Mouse (Mus musculus): ENCODE measurements around the gene Tpx2. TPM values are rescaled to one million over a fixed set of nuclear protein-coding genes. Genes with fewer than 3 reads are reported as not detected.

Gene Tpx2
- polyA plus RNA-seq, 1 experiment from 2014 or later, result 128 TPM

DNA sequence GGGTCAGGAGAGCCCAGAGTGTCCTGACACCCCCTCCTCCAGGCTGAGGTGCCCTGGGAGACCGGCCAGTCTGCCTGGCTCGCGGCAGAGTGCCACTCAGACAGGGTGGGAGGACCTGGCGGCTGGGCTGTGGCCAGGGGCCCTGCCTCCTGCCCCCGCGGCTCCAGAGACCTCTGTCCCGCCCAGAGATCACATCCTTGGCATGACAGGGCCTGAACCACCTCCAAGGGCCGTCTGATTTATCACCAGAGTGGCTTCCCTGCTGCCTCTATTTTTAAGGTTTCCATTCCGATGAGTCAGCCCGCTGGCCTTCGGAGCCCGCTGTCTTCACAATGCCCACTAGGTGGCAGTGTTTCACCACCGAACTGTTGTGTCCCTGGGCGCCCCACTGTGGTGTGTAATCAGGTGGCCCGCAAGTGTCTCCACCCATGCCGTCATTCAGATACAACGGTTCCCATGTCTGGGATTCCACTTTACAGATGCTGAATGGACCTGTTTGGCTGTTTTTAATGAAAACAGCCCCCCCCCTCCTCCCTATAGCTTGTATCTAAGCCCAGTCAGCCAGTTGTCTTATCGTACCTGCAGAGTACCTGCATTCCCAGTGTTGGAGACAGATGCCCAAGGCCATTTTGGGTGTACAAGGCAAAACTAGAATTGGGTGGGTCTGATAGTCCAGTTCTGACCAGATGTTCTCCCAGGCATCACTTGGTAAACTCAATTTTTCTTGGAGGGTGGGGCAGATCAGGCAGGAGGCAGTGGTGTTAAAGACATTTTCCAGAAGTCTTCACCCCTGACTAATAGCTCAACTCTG is 66.8 kb downstream of the Tpx2 start:
- peaks cover 42% of the 10 kb centered on the region for H3K27me3 ChIP-seq (ENCODE audit: insufficient read depth, low read length)
- H3K4me2 ChIP-seq, result peak overlapping the region; percentile 36
- H3K36me3 ChIP-seq (ENCODE audit: insufficient read depth), result no peaks in the 10 kb centered on the region
- ATAC-seq (ENCODE audit: insufficient read depth), result peak; percentile 75; the same call in 1 of the 2 replicates
- TF ChIP-seq CTCF (IDR thresholded peaks at IDR 0.05; ENCODE audit: low read depth), result peak; percentile 97
- 4% methylated on average over 12 of the region's 18 CpGs for WGBS
- DNase-seq, result peak; percentile 95
- H3K4me1 ChIP-seq (ENCODE audit: insufficient read depth), result no peaks in the 10 kb centered on the region
- H3K9me3 ChIP-seq (ENCODE audit: low read depth, low read length), result no peaks in the 10 kb centered on the region
- H3K9ac ChIP-seq, result no peak overlapping the region; the same call in 1 of the 2 replicates
- no peak overlapping the region for H3K4me3 ChIP-seq (ENCODE audit: low read depth, low read length)
- H3K27ac ChIP-seq (ENCODE audit: low read depth), result no peak overlapping the region

DNA sequence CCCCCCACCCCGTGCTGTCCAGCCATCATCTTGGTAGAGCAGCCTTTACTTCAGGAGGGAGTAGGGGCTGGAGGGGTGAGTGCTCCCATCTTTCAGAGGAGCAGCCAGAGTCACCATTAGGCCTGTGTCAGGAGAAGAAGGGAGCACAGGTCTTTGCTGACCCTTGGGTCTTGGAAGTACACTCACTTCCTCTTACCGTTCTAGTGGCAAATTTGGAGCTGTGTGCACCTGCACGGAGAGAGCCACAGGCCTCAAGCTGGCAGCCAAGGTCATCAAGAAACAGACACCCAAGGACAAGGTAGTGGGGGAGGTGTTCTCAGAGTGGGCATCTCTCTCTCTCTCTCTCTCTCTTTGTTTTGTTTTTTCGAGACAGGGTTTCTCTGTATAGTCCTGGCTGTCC is 67.7 kb downstream of the Tpx2 start:
- no peak for ATAC-seq (ENCODE audit: insufficient read depth)
- Histone ChIP-seq H3K9me3 (ENCODE audit: low read depth, low read length) (no peaks in the 10 kb centered on the region), H3K36me3 (ENCODE audit: insufficient read depth) (no peaks in the 10 kb centered on the region), H3K27me3 (ENCODE audit: insufficient read depth, low read length) (peaks cover 35% of the 10 kb centered on the region), H3K27ac (ENCODE audit: low read depth) (no peak overlapping the region), H3K4me2 (no peak overlapping the region), H3K4me1 (ENCODE audit: insufficient read depth) (no peaks in the 10 kb centered on the region), H3K4me3 (ENCODE audit: low read depth, low read length) (no peak overlapping the region), H3K9ac (no peak overlapping the region)
- WGBS, result 61% methylated on average over 4 of the region's 4 CpGs
- DNase-seq, result no peak
- no peak for TF ChIP-seq CTCF (IDR thresholded peaks at IDR 0.05; ENCODE audit: low read depth)

DNA sequence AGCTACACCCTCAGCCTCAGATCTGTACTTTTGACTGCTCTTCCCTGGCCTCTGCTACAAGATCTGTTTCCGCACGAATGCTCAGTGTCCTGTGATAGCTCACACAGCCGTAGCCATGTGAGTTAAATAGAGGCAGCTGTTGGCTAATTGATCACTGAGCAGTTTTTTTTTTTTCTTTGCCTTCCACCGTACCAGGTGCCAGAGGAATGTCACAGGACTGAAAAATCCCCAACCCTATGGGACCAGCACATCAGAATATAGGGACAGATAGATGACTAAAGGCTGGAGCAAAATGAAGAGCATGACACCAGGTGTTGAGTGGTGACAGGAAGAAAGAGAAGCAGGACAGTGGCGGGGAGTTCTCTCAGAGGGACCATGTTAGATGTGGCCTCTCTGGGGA is 68.3 kb downstream of the Tpx2 start:
- 35% methylated on average over 5 of the region's 5 CpGs for WGBS
- ATAC-seq (ENCODE audit: insufficient read depth), result no peak

DNA sequence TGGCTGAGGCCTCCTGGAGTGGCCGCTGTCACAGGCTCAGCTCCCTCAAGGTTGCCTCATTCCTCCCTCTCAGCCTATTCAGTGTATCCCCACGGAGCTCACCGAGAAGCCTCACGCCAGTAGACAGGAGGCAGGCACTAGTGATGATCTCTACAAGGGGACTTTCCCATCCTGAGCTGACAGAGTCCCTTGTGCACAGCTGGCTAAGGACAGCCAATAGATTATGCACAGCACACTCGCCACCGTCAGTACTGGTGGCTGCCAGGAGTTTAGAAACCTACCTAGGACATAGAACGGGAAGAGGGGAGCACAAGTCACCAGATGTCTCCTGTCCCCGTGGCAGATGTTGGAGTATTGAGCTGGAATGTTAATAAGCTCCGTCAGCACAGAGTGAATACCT is 69.9 kb downstream of the Tpx2 start:
- no peak for ATAC-seq (ENCODE audit: insufficient read depth)
- no peak overlapping the region for H3K4me2 ChIP-seq
- 42% methylated on average over 9 of the region's 9 CpGs for WGBS

More for the DNA sequence above, 68.3 kb downstream of the Tpx2 start:
- no peak overlapping the region for H3K9ac ChIP-seq
- H3K27ac ChIP-seq (ENCODE audit: low read depth), result no peak overlapping the region
- no peaks in the 10 kb centered on the region for H3K36me3 ChIP-seq (ENCODE audit: insufficient read depth)
- no peak for DNase-seq
- H3K4me3 ChIP-seq (ENCODE audit: low read depth, low read length), result no peak overlapping the region
- peaks cover 31% of the 10 kb centered on the region for H3K27me3 ChIP-seq (ENCODE audit: insufficient read depth, low read length)
- no peak overlapping the region for H3K4me2 ChIP-seq
- no peaks in the 10 kb centered on the region for H3K9me3 ChIP-seq (ENCODE audit: low read depth, low read length)
- no peaks in the 10 kb centered on the region for H3K4me1 ChIP-seq (ENCODE audit: insufficient read depth)
- TF ChIP-seq CTCF (IDR thresholded peaks at IDR 0.05; ENCODE audit: low read depth), result no peak

DNA sequence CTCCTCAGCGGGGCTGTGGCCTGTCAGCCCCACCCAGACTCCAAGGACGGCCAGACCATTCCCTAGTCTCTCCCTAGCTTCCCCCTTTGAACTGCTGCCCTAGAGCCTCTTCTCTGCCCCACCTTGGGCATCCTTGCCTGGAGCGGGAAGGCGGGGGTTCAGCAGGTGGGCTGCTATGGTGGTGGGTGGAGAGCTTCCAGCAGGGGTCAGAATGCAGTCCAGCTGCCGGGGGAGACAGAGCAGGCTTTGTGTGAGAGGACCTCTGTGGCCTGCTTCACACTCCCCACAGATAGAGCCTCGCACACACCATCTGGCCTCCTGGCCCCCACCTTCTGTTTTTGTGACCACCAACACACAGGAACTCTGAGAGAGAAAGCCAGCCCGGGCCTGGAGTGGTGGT is 74.6 kb downstream of the Tpx2 start:
- Histone ChIP-seq H3K9ac (no peak overlapping the region), H3K27me3 (ENCODE audit: insufficient read depth, low read length) (0 out of 2 replicates have a peak, but pooled peaks cover 2% of the 10 kb centered on the region), H3K36me3 (ENCODE audit: insufficient read depth) (no peaks in the 10 kb centered on the region), H3K4me2 (no peak overlapping the region), H3K4me1 (ENCODE audit: insufficient read depth) (peaks cover 9% of the 10 kb centered on the region; the same call in 1 of the 2 replicates), H3K27ac (ENCODE audit: low read depth) (no peak overlapping the region), H3K4me3 (ENCODE audit: low read depth, low read length) (no peak overlapping the region), H3K9me3 (ENCODE audit: low read depth, low read length) (no peaks in the 10 kb centered on the region)
- TF ChIP-seq CTCF (IDR thresholded peaks at IDR 0.05; ENCODE audit: low read depth), result no peak
- 31% methylated on average over 6 of the region's 7 CpGs for WGBS
- ATAC-seq (ENCODE audit: insufficient read depth) (no peak), DNase-seq (no peak)

More for the DNA sequence above, 69.9 kb downstream of the Tpx2 start:
- Histone ChIP-seq H3K27me3 (ENCODE audit: insufficient read depth, low read length) (peaks cover 15% of the 10 kb centered on the region), H3K9ac (no peak overlapping the region), H3K4me3 (ENCODE audit: low read depth, low read length) (no peak overlapping the region), H3K36me3 (ENCODE audit: insufficient read depth) (no peaks in the 10 kb centered on the region), H3K4me1 (ENCODE audit: insufficient read depth) (no peaks in the 10 kb centered on the region), H3K9me3 (ENCODE audit: low read depth, low read length) (no peaks in the 10 kb centered on the region), H3K27ac (ENCODE audit: low read depth) (no peak overlapping the region)
- no peak for TF ChIP-seq CTCF (IDR thresholded peaks at IDR 0.05; ENCODE audit: low read depth)
- DNase-seq, result no peak

DNA sequence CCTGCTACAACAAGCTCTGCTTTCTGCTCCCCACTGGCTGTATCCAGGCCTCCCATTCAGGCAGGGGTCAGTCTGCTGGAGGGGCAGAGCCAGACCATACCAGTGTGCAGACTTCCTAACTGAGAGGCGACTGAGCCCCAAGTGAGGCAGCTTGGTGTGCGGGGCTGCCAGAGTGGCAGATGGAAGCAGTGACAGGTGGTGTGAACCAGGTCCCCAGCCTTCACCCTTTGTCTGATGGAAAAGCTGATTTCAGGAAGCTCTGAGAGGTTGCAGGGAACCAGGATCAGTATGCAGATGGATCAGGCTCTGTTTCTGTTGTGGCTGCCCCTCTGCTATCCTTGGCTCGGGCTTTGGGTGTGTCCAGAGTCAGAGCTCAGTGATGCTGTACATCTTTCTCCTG is 75.9 kb downstream of the Tpx2 start:
- Histone ChIP-seq H3K9me3 (ENCODE audit: low read depth, low read length) (no peaks in the 10 kb centered on the region), H3K9ac (no peak overlapping the region), H3K4me1 (ENCODE audit: insufficient read depth) (peaks cover 14% of the 10 kb centered on the region; the same call in 1 of the 2 replicates), H3K36me3 (ENCODE audit: insufficient read depth) (no peaks in the 10 kb centered on the region), H3K27me3 (ENCODE audit: insufficient read depth, low read length) (no peaks in the 10 kb centered on the region), H3K27ac (ENCODE audit: low read depth) (no peak overlapping the region), H3K4me2 (no peak overlapping the region), H3K4me3 (ENCODE audit: low read depth, low read length) (no peak overlapping the region)
- TF ChIP-seq CTCF (IDR thresholded peaks at IDR 0.05; ENCODE audit: low read depth), result no peak
- WGBS, result 84% methylated on average over 3 of the region's 3 CpGs
- no peak for DNase-seq
- no peak for ATAC-seq (ENCODE audit: insufficient read depth)

DNA sequence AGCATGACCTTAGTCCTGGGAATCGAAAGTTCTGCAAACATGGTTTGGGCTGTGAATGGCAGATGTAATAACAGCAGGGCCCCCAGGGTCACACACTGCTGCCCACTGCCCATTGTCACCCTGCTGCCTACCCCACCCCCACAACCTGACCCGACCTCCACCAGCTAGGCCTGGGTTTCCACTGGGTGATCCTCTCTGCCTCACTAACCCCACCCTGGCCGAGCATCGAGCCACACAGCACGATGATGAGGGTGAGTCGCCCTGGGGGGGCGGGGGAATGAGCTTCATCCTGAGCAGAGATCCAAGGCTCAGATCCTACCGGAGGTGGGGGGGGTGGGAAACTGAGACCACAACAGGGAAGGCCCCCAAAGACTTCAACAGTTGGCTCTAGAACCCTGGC is 76.4 kb downstream of the Tpx2 start:
- Histone ChIP-seq H3K9ac (no peak overlapping the region), H3K36me3 (ENCODE audit: insufficient read depth) (no peaks in the 10 kb centered on the region), H3K4me3 (ENCODE audit: low read depth, low read length) (no peak overlapping the region), H3K4me1 (ENCODE audit: insufficient read depth) (peaks cover 14% of the 10 kb centered on the region; the same call in 1 of the 2 replicates), H3K27me3 (ENCODE audit: insufficient read depth, low read length) (no peaks in the 10 kb centered on the region), H3K27ac (ENCODE audit: low read depth) (no peak overlapping the region), H3K4me2 (no peak overlapping the region), H3K9me3 (ENCODE audit: low read depth, low read length) (no peaks in the 10 kb centered on the region)
- no peak for TF ChIP-seq CTCF (IDR thresholded peaks at IDR 0.05; ENCODE audit: low read depth)
- 54% methylated on average over 8 of the region's 8 CpGs for WGBS
- ATAC-seq (ENCODE audit: insufficient read depth) (no peak), DNase-seq (no peak)
